Mouse (Mus musculus) CH12.LX (cell line): ENCODE results near the gene Palm.

Experiments used
- CHD1 ChIP-seq: IDR thresholded peaks from 2 replicates; pipeline ENCODE4 v1.6.1; 2012; ENCODE audit warnings: low read depth, low read length, improper control_type of control experiment, inconsistent platforms
- CTCF ChIP-seq, 2 experiments: IDR thresholded peaks in 1 of 2; conservative IDR thresholded peaks in 1 of 2; 2 replicates each; pipeline ENCODE4 v1.5.1; 2011 to 2012; ENCODE audit warnings: low read depth in 2 of 2, low read length in 2 of 2, improper control_type of control experiment in 1 of 2, inconsistent platforms in 1 of 2, mild to moderate bottlenecking in 1 of 2, moderate library complexity in 1 of 2
- ELF1 ChIP-seq: IDR thresholded peaks from 2 replicates; pipeline ENCODE4 v1.6.1; 2014; ENCODE audit warnings: low read depth, mild to moderate bottlenecking, inconsistent platforms, low read length, improper control_type of control experiment
- MAX ChIP-seq: IDR thresholded peaks from 2 replicates; pipeline ENCODE4 v1.6.1; 2011; ENCODE audit warnings: low read length, improper control_type of control experiment
- NELFE ChIP-seq: IDR thresholded peaks from 2 replicates; pipeline ENCODE4 v1.6.1; 2011; ENCODE audit warnings: low read depth, low read length, improper control_type of control experiment
- POLR2A ChIP-seq: IDR thresholded peaks from 2 replicates; pipeline ENCODE4 v1.6.1; 2011; ENCODE audit warnings: low read depth, mild to moderate bottlenecking, improper control_type of control experiment, low read length
- TBP ChIP-seq: conservative IDR thresholded peaks from 2 replicates; pipeline ENCODE4 v1.6.1; 2011; ENCODE audit warnings: low read depth, low read length, improper control_type of control experiment

GRCm38 (mm10) chr10:79798289-79798928, 5.0 kb downstream of the Palm start:
- TF ChIP-seq CTCF (conservative IDR thresholded peaks at IDR 0.05 in 1 of 2, IDR thresholded peaks at IDR 0.05 in 1 of 2; ENCODE audit: low read depth in 2 of 2, low read length in 2 of 2) = no peak
- TF ChIP-seq MAX = no peak
- TF ChIP-seq CHD1 = no peak
- TF ChIP-seq ELF1 = peak; percentile 22; the same call in 1 of the 2 replicates
- no peak for TF ChIP-seq POLR2A
- no peak for TF ChIP-seq TBP
- TF ChIP-seq NELFE = no peak
